Mouse (Mus musculus) kidney, postnatal 25 days (tissue): ENCODE data around the gene Tedc2.
A peak's percentile ranks its signal among the peaks of the same experiment; 100 is the strongest.

Source experiments
- DNase-seq, 2 experiments: peaks; one replicate each; pipeline ENCODE4 v3.0.0; 2021; ENCODE audit warnings: mixed read lengths in 2 of 2

Gene Tedc2

GRCm38 (mm10) chr17:24220435-24221411 is at the start of gene Tedc2:
TSS of gene Tedc2 (minus strand) at chr17:24220851.
- DNase-seq = peak; percentile 96 to 97

GRCm38 (mm10) chr17:24267133-24267532 is 46.5 kb upstream of the Tedc2 start:
- no peak for DNase-seq

DNA sequence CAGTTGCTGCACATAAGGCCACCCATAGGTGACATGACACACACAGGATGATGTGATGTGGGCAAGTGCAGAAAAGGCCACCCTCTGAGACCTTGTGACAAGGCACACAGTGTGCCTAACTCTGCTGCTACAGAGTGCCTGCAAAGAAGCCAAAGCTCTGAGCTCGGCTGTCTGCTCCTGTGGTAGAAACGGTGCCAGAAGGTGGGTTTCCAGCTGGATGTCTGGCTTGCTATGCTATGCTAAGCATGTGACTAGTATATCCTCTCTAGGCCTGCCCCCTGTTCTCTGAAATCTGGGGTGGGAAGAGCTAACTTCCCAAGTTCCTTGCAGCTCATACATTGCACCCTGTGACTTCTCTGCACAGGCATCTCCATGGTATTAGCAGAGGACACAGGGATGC is 44.1 kb upstream of the Tedc2 start:
- DNase-seq = no peak

GRCm38 (mm10) chr17:24260516-24260915 is 39.9 kb upstream of the Tedc2 start:
- DNase-seq = no peak

DNA sequence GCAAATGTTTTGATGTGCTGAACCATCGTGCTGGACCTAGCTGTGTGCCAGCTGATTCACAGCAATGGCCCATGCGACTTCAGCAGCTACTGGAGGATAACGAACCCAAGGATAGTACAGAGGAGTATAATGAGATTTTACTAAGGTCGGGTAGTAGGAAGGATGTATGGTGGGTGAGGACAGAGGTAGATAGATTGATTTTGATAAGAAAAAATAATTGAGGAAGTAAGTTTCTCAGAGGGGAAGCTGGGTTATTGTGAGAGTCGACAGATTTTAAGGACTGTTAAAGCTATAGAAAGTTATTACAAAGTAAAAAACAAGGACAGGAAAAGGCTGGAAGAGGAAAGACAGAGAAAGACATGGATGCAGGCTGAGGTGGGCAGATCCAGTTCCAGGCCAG is 39.1 kb upstream of the Tedc2 start:
- DNase-seq = no peak

GRCm38 (mm10) chr17:24258981-24259380 is 38.3 kb upstream of the Tedc2 start:
- DNase-seq = no peak

- DNase-seq = no peak
Observed at GRCm38 (mm10) chr17:24252329-24252728, 31.7 kb upstream of the Tedc2 start.

GRCm38 (mm10) chr17:24251320-24252069 is 30.8 kb upstream of the Tedc2 start, which contains the start of gene Ccnf:
TSS of gene Ccnf (minus strand) at chr17:24251484.
- DNase-seq = peak; percentile 97 to 98

GRCm38 (mm10) chr17:24250988-24251319 is 30.3 kb upstream of the Tedc2 start:
- DNase-seq = no peak

DNA sequence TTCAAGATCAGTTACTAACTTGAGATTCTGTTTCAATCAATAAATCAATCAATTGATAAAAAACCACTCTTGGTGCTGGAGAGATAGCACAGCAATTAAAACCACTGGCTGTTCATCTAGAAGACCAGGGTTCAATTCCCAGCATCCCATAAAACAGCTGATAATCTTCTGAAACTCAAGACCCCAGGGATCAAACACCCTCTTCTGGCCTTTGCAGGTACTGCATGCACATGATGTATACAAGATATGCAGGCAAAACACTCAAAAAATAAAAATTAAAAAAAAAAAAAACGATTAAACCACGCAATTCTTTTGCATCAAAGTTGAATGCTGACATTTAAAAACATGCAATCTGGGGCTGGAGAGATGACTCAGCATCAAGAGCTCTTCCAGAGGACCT is 28.0 kb upstream of the Tedc2 start:
- DNase-seq = peak in 1 of 2 experiments; percentile 23

GRCm38 (mm10) chr17:24244061-24244460 is 23.4 kb upstream of the Tedc2 start:
- no peak for DNase-seq

GRCm38 (mm10) chr17:24243311-24243969 is 22.8 kb upstream of the Tedc2 start:
- peak in 1 of 2 experiments; percentile 68 for DNase-seq

DNA sequence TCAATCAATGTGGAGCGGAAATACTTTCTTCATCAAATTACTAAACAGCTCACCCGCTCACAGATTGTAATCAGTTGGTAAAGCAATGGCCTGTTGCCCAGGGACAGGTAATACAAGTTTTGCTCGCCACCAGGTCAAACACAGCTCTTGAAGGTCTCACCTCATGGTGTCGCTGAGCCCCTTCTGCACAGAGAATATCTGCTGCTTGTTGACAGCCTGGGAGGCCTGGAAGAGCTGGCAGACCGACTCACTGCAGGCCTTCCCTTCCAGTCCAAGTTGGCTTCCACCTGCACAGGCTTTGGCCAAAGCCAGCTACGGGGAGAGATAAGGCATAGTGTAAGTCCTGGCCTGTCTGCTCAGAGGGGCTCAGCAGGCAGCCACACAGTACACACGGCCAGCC is 16.3 kb upstream of the Tedc2 start:
- no peak for DNase-seq

DNA sequence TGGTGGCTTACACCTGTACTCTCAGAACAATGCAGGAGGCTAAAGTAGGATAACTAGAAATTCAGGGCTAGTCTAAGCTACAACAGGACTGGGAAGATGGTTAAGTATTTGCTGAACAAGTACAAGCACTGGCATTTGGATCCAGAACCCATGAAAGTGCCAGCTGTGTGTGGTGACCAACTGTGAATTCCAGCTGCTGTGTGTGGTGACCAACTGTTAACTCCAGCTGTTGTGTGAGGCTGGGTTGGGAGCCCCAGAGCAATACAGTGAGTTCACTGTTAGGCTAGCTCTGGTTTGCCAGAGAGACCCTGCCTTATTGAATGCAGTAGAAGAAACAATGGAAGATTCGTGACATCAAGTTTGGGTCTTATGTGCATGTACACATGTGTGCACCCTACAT is 15.8 kb upstream of the Tedc2 start:
- DNase-seq = no peak

DNA sequence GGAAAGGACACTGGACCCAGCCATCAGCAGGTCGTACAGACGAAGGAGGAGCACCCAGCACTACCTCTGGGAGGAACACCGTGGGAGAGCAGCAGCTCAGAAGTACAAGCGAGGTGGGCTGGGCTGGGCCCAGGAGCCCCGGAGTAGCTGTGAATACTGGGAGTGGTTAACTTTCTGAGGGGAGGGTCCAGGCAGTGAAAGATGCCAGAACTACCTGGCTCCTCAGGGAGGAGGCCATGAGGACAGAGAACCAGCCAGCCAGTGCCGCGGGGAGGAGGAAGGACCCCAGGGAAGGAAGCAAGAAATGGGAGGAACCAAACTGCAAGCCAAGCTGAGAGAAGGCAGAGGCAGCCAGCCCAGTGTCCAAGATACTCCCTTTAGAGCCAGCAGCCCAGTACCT is 7.3 kb upstream of the Tedc2 start:
- DNase-seq = no peak

GRCm38 (mm10) chr17:24226721-24227120 is 6.1 kb upstream of the Tedc2 start:
- DNase-seq = no peak

GRCm38 (mm10) chr17:24225851-24226250 is 5.2 kb upstream of the Tedc2 start:
- DNase-seq = no peak

DNA sequence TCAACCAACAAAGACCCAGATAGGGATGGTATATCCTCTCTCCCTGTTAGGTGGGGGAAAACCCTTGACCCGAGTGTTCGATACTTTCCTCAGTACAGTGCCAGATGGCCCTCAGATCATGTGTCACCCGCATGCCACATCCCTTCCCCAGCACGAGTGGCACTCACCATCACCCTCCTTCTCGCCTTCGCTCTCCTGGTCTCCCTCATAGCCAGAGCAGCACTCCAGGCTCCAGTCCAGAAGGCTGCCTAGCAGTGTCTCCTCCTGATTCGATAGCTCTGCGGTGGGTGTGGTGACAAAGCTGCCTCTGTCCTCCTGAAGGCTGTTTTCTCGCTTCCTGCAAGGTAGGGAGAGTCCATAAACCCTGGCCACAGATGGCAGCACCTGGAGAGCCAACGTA is 4.1 kb upstream of the Tedc2 start:
- DNase-seq = no peak

- DNase-seq = no peak
Observed at GRCm38 (mm10) chr17:24223513-24223912, 2.9 kb upstream of the Tedc2 start.

DNA sequence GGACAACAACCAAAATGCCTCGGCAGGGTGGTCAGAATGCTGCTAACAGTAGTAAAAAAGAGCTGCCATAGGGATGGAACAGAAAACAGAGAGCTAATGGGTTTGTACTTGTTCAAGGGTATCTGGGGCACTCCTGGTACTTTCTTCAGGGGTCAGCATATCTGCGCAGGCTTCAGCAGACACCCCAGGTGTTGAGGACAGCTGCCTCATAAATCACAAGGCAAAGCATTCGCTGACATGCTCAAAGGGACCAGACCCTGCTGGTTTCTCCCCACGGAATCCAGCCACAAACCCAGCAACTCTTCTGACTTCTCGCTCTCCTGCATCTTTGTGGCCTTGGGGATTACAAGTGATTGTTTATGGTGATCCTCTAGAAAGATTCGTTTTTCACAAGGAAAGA is 2.0 kb upstream of the Tedc2 start:
- no peak for DNase-seq

DNA sequence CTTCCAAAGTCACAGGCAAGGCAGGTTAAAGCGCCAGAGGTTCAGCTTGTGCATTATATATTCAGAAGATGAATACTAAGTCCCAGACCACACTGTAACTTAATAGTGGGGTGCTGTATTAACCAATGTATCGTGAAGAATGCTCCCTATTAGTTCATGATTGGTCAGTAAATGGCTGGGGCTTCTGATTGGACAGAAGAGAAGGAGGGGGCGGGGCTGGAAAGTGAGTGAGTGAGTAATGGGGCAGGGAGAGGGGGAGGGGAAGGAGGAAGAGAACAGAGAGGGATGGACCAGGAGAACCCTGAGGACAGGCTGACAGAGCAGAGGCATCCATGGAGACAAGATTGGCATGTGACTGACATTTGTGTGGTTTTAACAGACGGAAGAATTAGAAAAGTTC is 3.8 kb downstream of the Tedc2 start:
- DNase-seq = no peak

- no peak for DNase-seq
Observed at GRCm38 (mm10) chr17:24213186-24213585, 7.5 kb downstream of the Tedc2 start.

DNA sequence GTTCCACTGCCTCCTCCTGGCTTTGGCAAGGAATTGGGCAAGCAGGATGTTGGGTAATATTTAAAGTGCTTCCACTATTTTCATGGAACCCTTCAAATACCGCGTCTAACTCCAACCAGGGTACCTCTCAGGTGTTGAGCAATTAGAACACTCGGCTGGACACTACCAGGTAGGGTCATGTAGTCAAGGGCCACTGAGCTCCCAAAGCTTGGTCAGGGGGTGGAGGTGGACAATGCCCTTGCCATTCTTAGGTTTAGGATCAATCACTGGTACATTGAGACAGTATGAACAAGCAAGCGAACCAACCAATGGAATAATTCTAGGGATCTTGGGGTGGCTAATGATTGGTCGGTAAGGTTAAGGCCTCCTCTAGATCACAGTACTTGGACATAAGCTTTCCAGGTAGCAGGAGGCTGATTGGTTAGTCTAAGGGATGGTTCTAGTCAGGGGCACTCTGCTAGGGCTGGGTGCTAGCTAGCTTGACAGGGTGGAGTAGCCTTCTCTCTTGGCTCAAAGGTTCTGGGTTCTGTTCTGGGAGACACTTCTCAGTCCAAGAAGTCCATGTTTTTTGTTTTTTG is 8.1 kb downstream of the Tedc2 start:
- no peak for DNase-seq
